Mouse (Mus musculus) lung, postnatal 0 days (tissue): ENCODE measurements at regions not wholly inside any gene's neighbourhood (a gene's known extent, or its start where the extent isn't known, plus 50 kb on each side); places are given as distances from the start of the nearest gene placed in this dataset.

Source experiments
- CTCF ChIP-seq: IDR thresholded peaks from 2 replicates; pipeline ENCODE4 v1.5.1; 2016; ENCODE audit warnings: antibody characterized with exemption, mild to moderate bottlenecking
- EP300 ChIP-seq: IDR thresholded peaks from 2 replicates; pipeline ENCODE4 v1.6.1; 2016; ENCODE audit warnings: antibody characterized with exemption, mild to moderate bottlenecking, control low read depth

DNA sequence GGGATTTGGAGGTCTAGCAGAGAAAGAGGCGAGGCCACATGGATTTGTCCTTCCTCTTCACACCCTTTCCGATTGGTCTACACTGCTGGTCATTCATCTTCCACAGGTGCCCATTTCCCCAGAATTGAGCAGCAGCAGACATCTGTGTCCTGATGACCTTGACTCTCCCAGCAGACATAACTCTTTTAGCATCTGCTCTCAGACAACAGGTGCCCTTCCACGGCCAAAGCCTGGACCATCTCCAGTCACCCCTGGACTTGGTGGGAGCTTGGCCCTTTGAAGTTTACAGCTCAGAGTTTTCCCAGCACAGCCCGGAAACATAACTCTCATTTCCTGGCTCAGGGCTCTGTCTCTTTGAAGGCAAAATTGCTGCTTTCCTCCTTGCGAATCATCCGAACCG, 80.0 kb downstream of the Ttc32 start:
- TF ChIP-seq CTCF (no peak), EP300 (no peak)
